Mouse (Mus musculus): ENCODE measurements around the gene Cuta. TPM values are rescaled to one million over a fixed set of nuclear protein-coding genes. Genes with fewer than 3 reads are reported as not detected.

Gene Cuta
- polyA plus RNA-seq, 1 experiment from 2014 or later = 180 TPM

- no peak overlapping the region for H3K27ac ChIP-seq
- 15% methylated on average over 10 of the region's 10 CpGs for WGBS
- H3K4me3 ChIP-seq = no peak overlapping the region
- H3K36me3 ChIP-seq = no peaks in the 10 kb centered on the region
- H3K4me2 ChIP-seq = no peak overlapping the region
- no peak overlapping the region for H3K9ac ChIP-seq
- H3K4me1 ChIP-seq = peaks cover 12% of the 10 kb centered on the region; the same call in 1 of the 2 replicates
- peaks cover 10% of the 10 kb centered on the region; the same call in 1 of the 2 replicates for H3K27me3 ChIP-seq
- H3K9me3 ChIP-seq = no peaks in the 10 kb centered on the region
- ATAC-seq (ENCODE audit: insufficient number of reproducible peaks, insufficient read depth, low FRiP score, low TSS enrichment, low read depth) = no peak
Measured at GRCm38 (mm10) chr17:26895578-26895977, 43.8 kb downstream of the Cuta start.

DNA sequence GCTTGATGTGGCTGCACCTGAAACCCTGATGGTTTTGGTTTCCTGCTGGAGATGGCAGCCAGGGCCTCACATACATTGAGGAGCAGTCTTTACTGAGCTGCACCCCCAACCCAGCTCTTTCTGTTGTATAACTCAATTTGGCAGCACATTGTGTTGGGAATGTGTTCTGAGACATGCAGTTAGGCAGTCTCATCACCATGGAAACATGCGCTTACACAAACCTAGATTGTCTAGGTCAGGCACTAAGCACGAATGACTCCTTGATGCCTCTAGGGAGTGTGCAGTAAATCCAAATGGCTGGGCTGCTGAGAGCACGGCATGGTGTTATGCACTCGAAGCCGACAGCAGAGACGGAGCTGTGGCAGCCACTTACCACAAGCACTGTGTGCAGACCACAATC lies 45.0 kb downstream of the Cuta start:
- H3K4me3 ChIP-seq = no peak overlapping the region
- H3K4me2 ChIP-seq = no peak overlapping the region
- WGBS = 74% methylated on average over 6 of the region's 6 CpGs
- peaks cover 12% of the 10 kb centered on the region; the same call in 1 of the 2 replicates for H3K4me1 ChIP-seq
- ATAC-seq (ENCODE audit: insufficient number of reproducible peaks, insufficient read depth, low FRiP score, low TSS enrichment, low read depth) = no peak
- no peak overlapping the region for H3K9ac ChIP-seq
- no peaks in the 10 kb centered on the region for H3K9me3 ChIP-seq
- no peak overlapping the region for H3K27ac ChIP-seq
- H3K36me3 ChIP-seq = no peaks in the 10 kb centered on the region
- peaks cover 10% of the 10 kb centered on the region; the same call in 1 of the 2 replicates for H3K27me3 ChIP-seq

DNA sequence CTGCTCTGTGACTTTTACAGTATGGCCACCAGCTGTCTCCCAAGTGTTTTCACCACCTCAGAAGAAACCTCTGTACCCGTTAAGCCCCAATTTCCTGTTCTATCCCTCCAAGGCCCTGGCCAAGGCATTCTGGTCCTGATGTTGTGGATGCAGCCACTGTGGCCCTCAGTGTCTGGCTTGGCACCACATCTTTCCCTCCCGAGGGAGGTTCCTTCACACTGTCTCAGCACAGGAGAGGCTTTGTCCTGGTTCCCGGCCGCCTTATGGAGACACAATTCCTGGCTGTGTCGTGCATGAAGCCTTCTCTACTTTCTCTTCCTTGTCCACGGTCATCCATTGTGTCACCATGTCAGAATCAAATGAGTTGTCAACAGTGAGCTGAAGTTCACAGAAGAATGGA lies 45.9 kb downstream of the Cuta start:
- no peak overlapping the region for H3K4me3 ChIP-seq
- H3K9me3 ChIP-seq = no peaks in the 10 kb centered on the region
- no peak overlapping the region for H3K9ac ChIP-seq
- H3K36me3 ChIP-seq = no peaks in the 10 kb centered on the region
- H3K4me2 ChIP-seq = no peak overlapping the region
- 48% methylated on average over 6 of the region's 6 CpGs for WGBS
- peaks cover 10% of the 10 kb centered on the region; the same call in 1 of the 2 replicates for H3K27me3 ChIP-seq
- peaks cover 15% of the 10 kb centered on the region; the same call in 1 of the 2 replicates for H3K4me1 ChIP-seq
- peak overlapping the region; percentile 58; the same call in 1 of the 2 replicates for H3K27ac ChIP-seq
- ATAC-seq (ENCODE audit: insufficient number of reproducible peaks, insufficient read depth, low FRiP score, low TSS enrichment, low read depth) = no peak

DNA sequence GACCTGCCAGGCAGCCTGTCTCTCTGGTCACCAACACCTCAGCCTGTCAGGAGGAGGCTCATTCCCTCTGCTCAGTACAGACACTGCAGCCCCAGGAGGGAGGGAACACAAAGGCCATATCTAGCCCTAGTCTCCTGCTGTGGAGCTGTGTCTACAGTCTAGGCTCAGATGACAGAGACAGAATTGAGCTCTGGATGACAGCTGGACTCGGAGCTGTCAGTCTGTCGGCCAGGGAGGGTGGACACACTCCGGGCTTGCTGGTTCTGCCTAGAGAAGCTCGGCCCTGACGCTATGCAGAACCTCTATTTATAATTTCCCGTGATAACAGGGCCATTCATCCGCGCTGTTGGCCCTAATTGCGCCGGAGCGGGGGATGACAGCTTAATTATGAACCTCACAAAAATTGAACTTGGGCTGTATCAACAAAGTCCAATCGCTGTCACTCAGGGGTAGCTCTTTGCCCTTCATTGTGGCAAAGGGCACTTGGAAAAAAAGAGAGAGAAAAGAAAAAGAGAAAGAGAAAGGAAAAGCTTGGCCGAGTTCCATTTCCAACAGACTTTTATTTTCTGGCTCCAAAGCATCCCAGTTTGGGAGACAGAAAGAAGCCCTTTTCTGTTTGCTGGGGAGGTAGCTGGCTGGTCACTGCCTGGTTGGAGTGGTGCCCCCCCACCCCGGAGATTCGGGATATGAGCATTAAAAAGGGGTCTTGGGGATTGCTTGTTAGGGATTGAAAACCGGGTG lies 46.6 kb downstream of the Cuta start:
- peaks cover 18% of the 10 kb centered on the region for H3K4me1 ChIP-seq
- no peaks in the 10 kb centered on the region for H3K36me3 ChIP-seq
- no peaks in the 10 kb centered on the region for H3K9me3 ChIP-seq
- H3K9ac ChIP-seq = no peak overlapping the region
- H3K27ac ChIP-seq = peak overlapping the region; percentile 16; the same call in 1 of the 2 replicates
- 53% methylated on average over 16 of the region's 16 CpGs for WGBS
- no peak overlapping the region for H3K4me3 ChIP-seq
- peaks cover 10% of the 10 kb centered on the region; the same call in 1 of the 2 replicates for H3K27me3 ChIP-seq
- H3K4me2 ChIP-seq = no peak overlapping the region
- no peak for ATAC-seq (ENCODE audit: insufficient number of reproducible peaks, insufficient read depth, low FRiP score, low TSS enrichment, low read depth)

DNA sequence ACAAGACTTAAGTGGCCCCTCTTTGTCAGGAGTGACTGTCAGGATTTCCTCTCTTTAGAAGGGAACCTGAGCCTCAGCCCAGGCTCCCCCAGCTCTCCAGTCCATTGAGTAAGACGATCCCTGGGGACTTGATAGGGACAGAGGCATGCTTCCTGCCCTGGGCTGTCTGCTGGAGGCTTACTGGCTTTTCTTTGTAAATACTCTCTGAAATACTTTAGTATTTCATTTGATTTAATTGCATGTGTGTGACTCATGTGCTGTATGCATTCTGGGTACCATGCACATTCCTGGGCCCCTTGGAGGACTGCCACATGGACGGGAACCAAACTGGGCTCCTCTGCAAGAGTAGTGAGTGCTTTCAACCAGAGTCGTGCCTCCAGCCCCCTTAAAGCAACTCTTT lies 51.4 kb downstream of the Cuta start:
- WGBS = 13% methylated on average over 3 of the region's 3 CpGs
- H3K36me3 ChIP-seq = no peaks in the 10 kb centered on the region
- 0 out of 2 replicates have a peak overlapping the region, but pooled peaks have one; percentile 27 for H3K9ac ChIP-seq

DNA sequence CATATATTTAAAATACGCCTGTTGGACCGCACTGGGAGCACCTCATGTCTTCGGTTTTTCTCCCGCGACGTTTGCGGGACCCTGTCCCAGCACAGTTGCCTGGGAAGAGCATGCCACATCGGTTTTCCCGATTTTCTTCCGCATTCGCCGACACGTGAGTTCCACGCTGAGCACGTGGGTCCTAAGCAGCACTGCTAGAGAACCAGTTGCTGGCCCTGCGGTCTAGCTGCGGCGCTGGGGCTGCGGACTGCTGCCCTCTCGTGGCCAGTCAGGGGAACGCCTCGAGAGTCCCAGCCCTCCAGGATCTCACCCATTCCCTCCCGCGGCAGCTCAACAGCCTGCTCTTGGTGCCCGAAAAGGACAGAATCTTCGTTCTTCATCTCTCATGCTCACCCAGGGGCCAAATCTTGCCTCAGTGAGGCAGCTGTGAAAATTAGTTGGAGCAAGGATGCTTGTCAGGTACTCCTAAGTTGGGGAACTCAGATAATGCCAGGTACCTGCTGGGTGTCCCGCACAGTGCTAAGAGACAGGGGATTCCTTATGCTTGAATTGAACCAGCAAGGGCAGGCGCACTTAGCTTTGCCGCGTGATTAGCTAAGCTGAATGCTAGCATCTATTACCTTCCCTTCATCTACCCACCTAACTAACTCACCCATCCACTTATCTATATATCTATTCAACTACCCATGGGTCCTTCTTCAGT lies 53.2 kb downstream of the Cuta start:
- Histone ChIP-seq H3K4me1 (peaks cover 25% of the 10 kb centered on the region), H3K4me3 (peak overlapping the region; percentile 47), H3K4me2 (peak overlapping the region; percentile 74), H3K9ac (peak overlapping the region; percentile 65; the same call in 1 of the 2 replicates), H3K27me3 (peaks cover 5% of the 10 kb centered on the region), H3K27ac (no peak overlapping the region), H3K36me3 (no peaks in the 10 kb centered on the region), H3K9me3 (no peaks in the 10 kb centered on the region)
- ATAC-seq (ENCODE audit: insufficient number of reproducible peaks, insufficient read depth, low FRiP score, low TSS enrichment, low read depth) = peak; percentile 87
- WGBS = 10% methylated on average over 30 of the region's 30 CpGs

More for the DNA sequence above, 51.4 kb downstream of the Cuta start:
- H3K9me3 ChIP-seq = no peaks in the 10 kb centered on the region
- H3K27ac ChIP-seq = no peak overlapping the region
- H3K4me2 ChIP-seq = no peak overlapping the region
- H3K27me3 ChIP-seq = peaks cover 11% of the 10 kb centered on the region
- no peak for ATAC-seq (ENCODE audit: insufficient number of reproducible peaks, insufficient read depth, low FRiP score, low TSS enrichment, low read depth)
- no peak overlapping the region for H3K4me3 ChIP-seq
- peaks cover 29% of the 10 kb centered on the region for H3K4me1 ChIP-seq

- H3K27ac ChIP-seq = no peak overlapping the region
- H3K9me3 ChIP-seq = no peaks in the 10 kb centered on the region
- H3K36me3 ChIP-seq = no peaks in the 10 kb centered on the region
- H3K27me3 ChIP-seq = peaks cover 5% of the 10 kb centered on the region
- H3K9ac ChIP-seq = peak overlapping the region; percentile 65
- H3K4me3 ChIP-seq = peak overlapping the region; percentile 47
- WGBS = 20% methylated on average over 25 of the region's 25 CpGs
- no peak for ATAC-seq (ENCODE audit: insufficient number of reproducible peaks, insufficient read depth, low FRiP score, low TSS enrichment, low read depth)
- H3K4me1 ChIP-seq = peaks cover 25% of the 10 kb centered on the region
- H3K4me2 ChIP-seq = peak overlapping the region; percentile 74
Measured at GRCm38 (mm10) chr17:26884995-26885926, 54.1 kb downstream of the Cuta start.

Small RNAs within 50 kb of the gene (microRNA-seq; reads per million reads assigned to microRNA genes)
- gene Gm27775 (not detected), gene Mir3083 (not detected), gene Mir6968 (not detected)

Other genes starting within 250 kb of the Cuta start
- gene Crebrf, start 223.9 kb downstream of the Cuta start, polyA plus RNA-seq (2015; fragmentation: Nextera tagmentation; extraction: Ambion mirVana) = 8.1 and 8.2 TPM in 2 replicates
- gene Bnip1, start 158.5 kb downstream of the Cuta start, polyA plus RNA-seq (2015; fragmentation: Nextera tagmentation; extraction: Ambion mirVana) = 52.3 and 64.3 TPM in 2 replicates
- gene Nkx2-5, start 94.6 kb downstream of the Cuta start, polyA plus RNA-seq (2015; fragmentation: Nextera tagmentation; extraction: Ambion mirVana) = 0.39 and 2.5 TPM in 2 replicates
- gene Kifc5b, start 22.5 kb downstream of the Cuta start, polyA plus RNA-seq (2015; fragmentation: Nextera tagmentation; extraction: Ambion mirVana) = 8.9 and 10.2 TPM in 2 replicates
- 12.7 and 15.4 TPM in 2 replicates for gene Phf1, start 6.5 kb downstream of the Cuta start, polyA plus RNA-seq (2015; fragmentation: Nextera tagmentation; extraction: Ambion mirVana)
- gene Syngap1, start 1.7 kb upstream of the Cuta start, polyA plus RNA-seq (2015; fragmentation: Nextera tagmentation; extraction: Ambion mirVana) = 3.4 and 3.7 TPM in 2 replicates
- gene Zbtb9, start 33.6 kb upstream of the Cuta start, polyA plus RNA-seq (2015; fragmentation: Nextera tagmentation; extraction: Ambion mirVana) = 16.0 and 16.1 TPM in 2 replicates
- gene Bak1, start 89.4 kb upstream of the Cuta start, polyA plus RNA-seq (2015; fragmentation: Nextera tagmentation; extraction: Ambion mirVana) = 4.6 and 5.7 TPM in 2 replicates
- 3.8 and 4.0 TPM in 2 replicates for gene Itpr3, start 117.7 kb upstream of the Cuta start, polyA plus RNA-seq (2015; fragmentation: Nextera tagmentation; extraction: Ambion mirVana)
- gene Uqcc2, start 194.3 kb upstream of the Cuta start, polyA plus RNA-seq (2015; fragmentation: Nextera tagmentation; extraction: Ambion mirVana) = 328 and 350 TPM in 2 replicates
- gene Ip6k3, start 228.2 kb upstream of the Cuta start, polyA plus RNA-seq (2015; fragmentation: Nextera tagmentation; extraction: Ambion mirVana) = 0.40 and 0.42 TPM in 2 replicates

Measured in embryonic facial prominence, embryonic 13.5 days (tissue).